Mouse (Mus musculus) liver, embryonic 12.5 days (tissue): ENCODE measurements around the gene Agtpbp1. TPM values are rescaled to one million over a fixed set of nuclear protein-coding genes. Genes with fewer than 3 reads are reported as not detected.

Experiments used
- ATAC-seq: fragments of 200-750 bp; cut with Nextera tagmentation; 2 replicates; pipeline ENCODE4 v1.8.0; 2017; ENCODE audit warnings: moderate number of reproducible peaks, mild to moderate bottlenecking, moderate library complexity
- H3K27ac ChIP-seq: fragments of 300-500 bp; sonication (generic); 2 replicates; pipeline ENCODE4 v1.5.1; 2016; ENCODE audit warnings: mild to moderate bottlenecking
- H3K27me3 ChIP-seq: fragments of 300-500 bp; sonication (generic); replicated peaks from 2 replicates; pipeline ENCODE4 v1.6.1; 2016; ENCODE audit warnings: mild to moderate bottlenecking, moderate library complexity
- H3K36me3 ChIP-seq: fragments of 300-500 bp; sonication (generic); 2 replicates; pipeline ENCODE4 v1.6.1; 2016; ENCODE audit warnings: mild to moderate bottlenecking, moderate library complexity
- H3K4me1 ChIP-seq: fragments of 300-500 bp; sonication (generic); 2 replicates; pipeline ENCODE4 v1.6.1; 2016
- H3K4me2 ChIP-seq: fragments of 300-500 bp; sonication (generic); 2 replicates; pipeline ENCODE4 v1.6.1; 2016; ENCODE audit warnings: mild to moderate bottlenecking, moderate library complexity
- H3K4me3 ChIP-seq: fragments of 300-500 bp; sonication (generic); 2 replicates; pipeline ENCODE4 v1.5.1; 2016; ENCODE audit warnings: mild to moderate bottlenecking, moderate library complexity
- H3K9ac ChIP-seq: fragments of 300-500 bp; sonication (generic); 2 replicates; pipeline ENCODE4 v1.6.1; 2016; ENCODE audit warnings: mild to moderate bottlenecking, moderate library complexity
- H3K9me3 ChIP-seq: fragments of 300-500 bp; sonication (generic); replicated peaks from 2 replicates; pipeline ENCODE4 v1.6.1; 2016; ENCODE audit warnings: mild to moderate bottlenecking, moderate library complexity
- WGBS: fragments of 180-500 bp; shearing (Covaris S2); methylation state at CpG from one replicate; pipeline ENCODE4 v1.1.7; 2016; ENCODE audit not compliant: insufficient replicate concordance; 5-methylcytosine and 5-hydroxymethylcytosine counted together
- polyA plus RNA-seq: library from polyadenylated mRNA; unstranded; fragments of >200 nt; fragmentation: Nextera tagmentation; extraction: Ambion mirVana; gene quantifications from 2 replicates; pipeline ENCODE4 v1.2.1, GENCODE M21; 2016

Agtpbp1 gene
- polyA plus RNA-seq, 1 experiment from 2014 or later: 12.1 TPM

DNA sequence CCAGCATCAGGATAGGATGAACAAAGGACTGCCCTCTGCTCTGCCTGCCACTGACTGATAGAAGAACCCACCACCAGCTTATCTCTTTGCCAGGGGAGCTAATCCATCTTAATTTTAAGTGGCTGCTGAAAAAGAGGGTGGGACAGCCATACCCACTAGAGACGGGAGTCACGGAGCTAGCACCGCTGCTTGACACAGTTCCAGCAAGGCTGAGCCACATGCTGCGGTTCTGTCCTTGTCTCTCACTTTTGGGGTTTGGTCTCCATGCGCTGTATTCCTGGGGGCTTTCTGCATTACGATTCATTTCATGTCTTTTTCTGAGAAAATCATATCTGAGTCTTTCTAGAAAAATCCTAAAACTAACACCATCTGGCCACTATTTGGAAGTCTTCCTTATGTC is 13.9 kb downstream of the Agtpbp1 start:
- H3K4me2 ChIP-seq: no peak overlapping the region
- H3K27me3 ChIP-seq: peaks cover 25% of the 10 kb centered on the region
- WGBS: 73% methylated on average over 6 of the region's 6 CpGs
- no peaks in the 10 kb centered on the region for H3K36me3 ChIP-seq
- no peaks in the 10 kb centered on the region for H3K4me1 ChIP-seq
- H3K9me3 ChIP-seq: no peaks in the 10 kb centered on the region
- H3K4me3 ChIP-seq: no peak overlapping the region
- no peak overlapping the region for H3K27ac ChIP-seq
- H3K9ac ChIP-seq: no peak overlapping the region
- ATAC-seq: no peak

DNA sequence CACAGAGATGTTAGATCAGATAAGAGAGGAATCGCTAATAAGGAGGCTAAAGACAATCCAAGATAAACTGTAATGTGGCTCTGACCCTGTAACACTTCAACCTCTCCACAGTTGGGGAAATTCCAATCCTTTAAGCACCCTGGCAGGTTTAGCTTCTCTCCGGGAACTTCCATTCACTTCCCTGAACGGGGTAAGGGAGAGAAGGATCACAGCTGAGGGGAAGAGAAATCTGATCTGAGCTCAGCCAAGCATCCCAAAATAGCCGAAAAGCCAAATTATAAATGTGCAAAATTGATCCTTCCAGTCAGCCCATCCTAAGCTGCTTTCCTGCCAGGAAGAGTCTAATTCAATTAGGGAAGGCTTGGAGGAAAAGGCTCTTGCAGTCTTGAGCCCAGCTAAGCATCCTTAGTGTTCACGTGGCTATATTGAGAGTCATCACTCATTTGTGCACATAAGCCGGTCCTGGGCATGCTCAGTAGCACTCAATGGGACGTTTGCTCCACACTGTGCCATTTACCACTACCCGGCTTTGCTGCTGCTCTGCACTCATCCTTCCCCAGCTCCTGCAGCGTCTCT is 19.0 kb downstream of the Agtpbp1 start:
- 58% methylated on average over 9 of the region's 9 CpGs for WGBS
- no peak overlapping the region for H3K4me2 ChIP-seq

DNA sequence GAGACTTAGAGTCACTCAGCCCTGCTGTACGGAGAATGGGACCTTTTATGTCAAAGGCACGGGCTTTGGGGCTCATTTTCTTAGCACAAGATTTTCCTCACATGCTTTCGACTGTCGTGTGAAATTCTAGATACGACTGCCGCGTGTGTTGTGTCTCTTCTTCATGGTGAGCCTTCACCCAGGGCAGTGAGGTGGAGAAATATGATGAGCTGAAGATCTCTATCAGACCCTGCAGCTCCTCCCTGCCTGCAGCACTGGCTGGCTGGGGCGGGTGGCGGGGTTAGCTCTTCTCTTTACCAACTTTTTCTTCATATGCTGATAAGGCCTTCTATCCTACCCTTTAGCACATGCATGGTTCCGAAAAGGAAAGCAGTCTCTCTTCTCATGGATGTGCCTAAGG is 20.1 kb downstream of the Agtpbp1 start:
- H3K4me2 ChIP-seq: no peak overlapping the region
- H3K27me3 ChIP-seq: peaks cover 51% of the 10 kb centered on the region
- no peak overlapping the region for H3K27ac ChIP-seq
- H3K9ac ChIP-seq: no peak overlapping the region
- no peaks in the 10 kb centered on the region for H3K9me3 ChIP-seq
- H3K4me1 ChIP-seq: peaks cover 7% of the 10 kb centered on the region; the same call in 1 of the 2 replicates
- no peak for ATAC-seq
- no peaks in the 10 kb centered on the region for H3K36me3 ChIP-seq
- no peak overlapping the region for H3K4me3 ChIP-seq
- 62% methylated on average over 10 of the region's 10 CpGs for WGBS

More for the DNA sequence above, 19.0 kb downstream of the Agtpbp1 start:
- no peaks in the 10 kb centered on the region for H3K36me3 ChIP-seq
- H3K9ac ChIP-seq: no peak overlapping the region
- H3K27me3 ChIP-seq: peaks cover 51% of the 10 kb centered on the region
- H3K4me1 ChIP-seq: peaks cover 7% of the 10 kb centered on the region; the same call in 1 of the 2 replicates
- H3K4me3 ChIP-seq: no peak overlapping the region
- no peaks in the 10 kb centered on the region for H3K9me3 ChIP-seq
- ATAC-seq: no peak
- no peak overlapping the region for H3K27ac ChIP-seq

DNA sequence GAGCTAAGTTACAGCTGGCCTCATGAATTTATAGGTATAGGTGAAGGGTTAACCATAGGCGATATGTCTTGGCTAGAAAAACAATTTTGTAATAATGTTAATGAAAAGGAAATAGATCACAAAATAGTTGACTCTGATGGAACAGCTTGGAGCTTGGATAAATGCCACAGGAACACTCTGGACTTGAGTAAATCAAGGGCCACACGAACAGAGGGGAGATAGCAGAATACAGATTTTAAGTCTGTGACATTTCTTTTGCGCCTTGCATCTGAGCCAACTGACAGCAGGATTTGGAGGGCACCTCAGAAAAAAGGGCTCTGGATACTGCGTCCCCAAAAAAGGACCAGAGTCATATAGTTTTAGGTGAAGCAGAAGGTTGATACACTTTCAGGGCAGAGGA is 20.5 kb downstream of the Agtpbp1 start:
- Histone ChIP-seq H3K4me2 (no peak overlapping the region), H3K9ac (no peak overlapping the region), H3K27ac (no peak overlapping the region), H3K36me3 (no peaks in the 10 kb centered on the region), H3K4me3 (no peak overlapping the region), H3K4me1 (peaks cover 7% of the 10 kb centered on the region; the same call in 1 of the 2 replicates), H3K27me3 (peaks cover 51% of the 10 kb centered on the region), H3K9me3 (no peaks in the 10 kb centered on the region)
- ATAC-seq: no peak
- WGBS: 74% methylated on average over 4 of the region's 4 CpGs

DNA sequence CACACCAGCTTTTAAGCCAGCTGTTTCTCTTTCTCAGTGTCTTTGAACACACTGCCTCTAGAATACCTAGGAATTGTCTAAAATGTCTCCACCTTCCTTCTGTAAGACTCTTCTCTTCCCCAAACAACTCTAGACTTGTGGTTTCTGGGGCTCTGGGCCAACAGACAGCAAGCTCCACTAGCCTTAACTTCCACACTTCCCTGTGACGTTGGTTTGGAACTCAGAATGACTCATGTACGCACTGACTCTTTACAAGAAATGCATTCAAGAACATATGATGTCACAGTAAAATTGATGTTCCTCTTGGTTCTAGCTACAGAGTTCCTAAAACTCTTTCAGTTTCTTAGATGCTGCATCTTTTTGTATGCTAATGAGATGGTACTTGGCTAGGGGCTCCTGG is 22.6 kb downstream of the Agtpbp1 start:
- 51% methylated on average over 2 of the region's 2 CpGs for WGBS
- peaks cover 13% of the 10 kb centered on the region for H3K4me1 ChIP-seq
- no peak for ATAC-seq
- no peak overlapping the region for H3K4me2 ChIP-seq
- no peak overlapping the region for H3K27ac ChIP-seq
- H3K9me3 ChIP-seq: no peaks in the 10 kb centered on the region
- H3K9ac ChIP-seq: no peak overlapping the region
- H3K27me3 ChIP-seq: peaks cover 43% of the 10 kb centered on the region
- H3K36me3 ChIP-seq: no peaks in the 10 kb centered on the region
- no peak overlapping the region for H3K4me3 ChIP-seq

GRCm38 (mm10) chr13:59558776-59559175 is 26.3 kb downstream of the Agtpbp1 start:
- WGBS: 79% methylated on average over 5 of the region's 5 CpGs
- Histone ChIP-seq H3K9me3 (no peaks in the 10 kb centered on the region), H3K27me3 (peaks cover 14% of the 10 kb centered on the region), H3K4me2 (no peak overlapping the region), H3K9ac (no peak overlapping the region), H3K36me3 (no peaks in the 10 kb centered on the region), H3K4me1 (peaks cover 33% of the 10 kb centered on the region), H3K27ac (no peak overlapping the region), H3K4me3 (no peak overlapping the region)
- ATAC-seq: no peak

GRCm38 (mm10) chr13:59557185-59557985 is 27.6 kb downstream of the Agtpbp1 start:
- peak; percentile 88 for ATAC-seq
- H3K4me3 ChIP-seq: peak overlapping the region; percentile 77
- under 1% methylated on average over 46 of the region's 73 CpGs for WGBS

DNA sequence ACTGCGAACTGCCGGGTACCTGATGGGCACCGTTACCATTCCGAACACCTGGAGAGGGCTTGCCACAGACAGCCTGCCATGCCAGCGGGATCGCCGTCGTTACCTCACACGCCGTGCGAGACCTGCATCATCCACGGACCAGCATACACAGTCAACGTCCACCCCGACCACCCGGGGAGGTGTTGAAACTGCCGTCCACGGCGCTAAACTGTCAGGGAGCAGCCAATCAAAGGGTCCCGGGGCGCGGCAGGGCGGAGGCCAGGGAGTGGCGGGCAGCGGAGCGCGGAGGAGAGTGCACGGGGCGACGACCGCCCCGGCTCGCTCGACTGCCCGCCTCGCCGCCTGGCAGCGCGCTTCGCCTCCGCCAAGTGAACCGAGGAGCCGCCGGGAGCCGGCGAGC is 28.4 kb downstream of the Agtpbp1 start:
- Histone ChIP-seq H3K4me3 (peak overlapping the region; percentile 77), H3K4me2 (peak overlapping the region; percentile 98), H3K36me3 (no peaks in the 10 kb centered on the region), H3K9me3 (no peaks in the 10 kb centered on the region), H3K27me3 (no peaks in the 10 kb centered on the region), H3K4me1 (peaks cover 36% of the 10 kb centered on the region), H3K27ac (peak overlapping the region; percentile 91), H3K9ac (peak overlapping the region; percentile 85)
- peak; percentile 87 for ATAC-seq
- WGBS: under 1% methylated on average over 45 of the region's 45 CpGs

More at GRCm38 (mm10) chr13:59557185-59557985, 27.6 kb downstream of the Agtpbp1 start:
- Histone ChIP-seq H3K4me2 (peak overlapping the region; percentile 98), H3K9ac (peak overlapping the region; percentile 85), H3K4me1 (peaks cover 34% of the 10 kb centered on the region), H3K27ac (peak overlapping the region; percentile 91), H3K9me3 (no peaks in the 10 kb centered on the region), H3K27me3 (peaks cover 6% of the 10 kb centered on the region), H3K36me3 (no peaks in the 10 kb centered on the region)

DNA sequence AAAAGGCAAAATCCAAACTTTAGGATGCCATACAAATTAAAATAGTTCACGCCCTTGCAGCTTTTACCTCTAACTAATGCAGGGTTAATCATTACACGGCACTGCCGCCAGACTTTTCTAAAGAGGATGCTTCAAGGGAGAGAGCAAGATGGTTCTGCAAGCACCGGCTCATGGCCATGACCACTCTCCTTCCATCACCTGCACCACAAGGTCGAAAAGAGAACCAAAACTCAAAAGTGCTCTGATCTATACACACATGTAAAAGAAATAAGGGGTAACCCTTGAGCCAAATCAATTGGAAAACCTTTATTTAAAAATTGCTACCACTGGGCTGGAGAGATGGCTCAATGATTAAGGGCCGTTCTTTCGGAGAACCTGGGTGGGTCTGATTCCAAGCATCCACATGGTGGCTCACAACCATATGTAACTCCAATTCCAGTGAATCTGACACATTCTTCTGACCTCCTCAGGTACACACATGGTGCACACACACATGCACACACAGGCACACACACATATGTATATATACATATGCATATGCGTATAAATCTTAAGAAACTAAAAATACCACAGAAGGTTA is 29.3 kb downstream of the Agtpbp1 start:
- WGBS: 77% methylated on average over 8 of the region's 8 CpGs
- Histone ChIP-seq H3K9ac (no peak overlapping the region), H3K9me3 (no peaks in the 10 kb centered on the region), H3K4me1 (peaks cover 46% of the 10 kb centered on the region), H3K27ac (no peak overlapping the region), H3K4me3 (peak overlapping the region; percentile 77), H3K36me3 (no peaks in the 10 kb centered on the region), H3K4me2 (peak overlapping the region; percentile 98), H3K27me3 (no peaks in the 10 kb centered on the region)
- no peak for ATAC-seq

- 0 out of 2 replicates have a peak overlapping the region, but pooled peaks have one; percentile 12 for H3K9ac ChIP-seq
- 72% methylated on average over 17 of the region's 17 CpGs for WGBS
- no peaks in the 10 kb centered on the region for H3K27me3 ChIP-seq
- no peaks in the 10 kb centered on the region for H3K9me3 ChIP-seq
- peaks cover 53% of the 10 kb centered on the region for H3K4me1 ChIP-seq
- ATAC-seq: no peak
- no peaks in the 10 kb centered on the region for H3K36me3 ChIP-seq
- no peak overlapping the region for H3K4me3 ChIP-seq
- H3K27ac ChIP-seq: no peak overlapping the region
- peak overlapping the region; percentile 98 for H3K4me2 ChIP-seq
These were observed 30.1 kb downstream of the Agtpbp1 start for GRCm38 (mm10) chr13:59554772-59555505.

DNA sequence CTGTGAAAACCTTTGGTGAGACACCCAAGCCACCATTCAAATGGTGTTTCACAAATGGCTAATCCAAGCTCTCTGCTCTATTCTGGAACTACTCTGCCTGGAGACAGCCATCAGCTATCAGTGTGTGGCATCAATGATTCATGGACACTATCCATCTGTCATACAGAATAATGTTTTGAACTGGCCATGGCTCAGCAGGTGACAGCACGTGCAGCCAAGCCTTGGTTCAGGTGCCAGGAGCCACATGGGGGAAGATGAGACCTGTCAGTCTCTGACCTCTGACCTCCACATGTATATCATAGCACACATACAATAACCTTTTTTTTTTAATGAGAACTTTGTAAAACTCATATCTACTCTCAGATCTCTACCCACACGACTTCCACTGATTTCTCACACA is 32.3 kb downstream of the Agtpbp1 start:
- Histone ChIP-seq H3K27me3 (no peaks in the 10 kb centered on the region), H3K4me3 (no peak overlapping the region), H3K9me3 (no peaks in the 10 kb centered on the region), H3K27ac (no peak overlapping the region), H3K4me1 (peaks cover 71% of the 10 kb centered on the region), H3K9ac (no peak overlapping the region), H3K4me2 (no peak overlapping the region), H3K36me3 (no peaks in the 10 kb centered on the region)
- ATAC-seq: no peak
- WGBS: 62% methylated on average over 2 of the region's 2 CpGs
